Mouse (Mus musculus): ENCODE measurements around the gene Wnt3. TPM values are rescaled to one million over a fixed set of nuclear protein-coding genes. Genes with fewer than 3 reads are reported as not detected.

Gene Wnt3
- polyA plus RNA-seq, 1 experiment from 2014 or later: 4.0 TPM

GRCm38 (mm10) chr11:103764601-103765000 lies 9.3 kb upstream of the Wnt3 start:
- Histone ChIP-seq H3K9ac (ENCODE audit: low read depth, low read length) (no peak overlapping the region), H3K4me1 (ENCODE audit: control insufficient read depth, insufficient read depth, low read length) (no peaks in the 10 kb centered on the region), H3K4me2 (ENCODE audit: low read depth, low read length) (no peak overlapping the region), H3K36me3 (ENCODE audit: control insufficient read depth, insufficient read depth, low read length) (no peaks in the 10 kb centered on the region), H3K4me3 (ENCODE audit: low read depth, low read length) (no peak overlapping the region), H3K27ac (replicated peaks; ENCODE audit: low read depth, low read length) (no peak overlapping the region), H3K9me3 (ENCODE audit: control insufficient read depth, low read length) (no peaks in the 10 kb centered on the region), H3K27me3 (replicated peaks; ENCODE audit: control insufficient read depth, insufficient read depth, low read length) (peaks cover 14% of the 10 kb centered on the region)
- no peak for DNase-seq (ENCODE audit: low spot score)
- ATAC-seq (ENCODE audit: low read depth): no peak
- 42% methylated on average over 5 of the region's 6 CpGs for WGBS

GRCm38 (mm10) chr11:103765556-103766011 lies 8.4 kb upstream of the Wnt3 start:
- Histone ChIP-seq H3K36me3 (ENCODE audit: control insufficient read depth, insufficient read depth, low read length) (no peaks in the 10 kb centered on the region), H3K27ac (replicated peaks; ENCODE audit: low read depth, low read length) (no peak overlapping the region), H3K4me3 (ENCODE audit: low read depth, low read length) (no peak overlapping the region), H3K4me1 (ENCODE audit: control insufficient read depth, insufficient read depth, low read length) (no peaks in the 10 kb centered on the region), H3K9ac (ENCODE audit: low read depth, low read length) (no peak overlapping the region), H3K4me2 (ENCODE audit: low read depth, low read length) (no peak overlapping the region), H3K9me3 (ENCODE audit: control insufficient read depth, low read length) (no peaks in the 10 kb centered on the region), H3K27me3 (replicated peaks; ENCODE audit: control insufficient read depth, insufficient read depth, low read length) (peaks cover 22% of the 10 kb centered on the region)
- no peak for DNase-seq (ENCODE audit: low spot score)
- ATAC-seq (ENCODE audit: low read depth): no peak
- 16% methylated on average over 6 of the region's 6 CpGs for WGBS

GRCm38 (mm10) chr11:103771160-103771817 lies 2.7 kb upstream of the Wnt3 start:
- Histone ChIP-seq H3K36me3 (ENCODE audit: control insufficient read depth, insufficient read depth, low read length) (no peaks in the 10 kb centered on the region), H3K27me3 (replicated peaks; ENCODE audit: control insufficient read depth, insufficient read depth, low read length) (peaks cover 79% of the 10 kb centered on the region), H3K4me1 (ENCODE audit: control insufficient read depth, insufficient read depth, low read length) (peaks cover 11% of the 10 kb centered on the region; the same call in 1 of the 2 replicates), H3K9ac (ENCODE audit: low read depth, low read length) (no peak overlapping the region), H3K4me3 (ENCODE audit: low read depth, low read length) (no peak overlapping the region), H3K9me3 (ENCODE audit: control insufficient read depth, low read length) (no peaks in the 10 kb centered on the region), H3K4me2 (ENCODE audit: low read depth, low read length) (no peak overlapping the region; the same call in 1 of the 2 replicates), H3K27ac (replicated peaks; ENCODE audit: low read depth, low read length) (no peak overlapping the region)
- WGBS: 1% methylated on average over 19 of the region's 19 CpGs
- DNase-seq (ENCODE audit: low spot score) (peak; percentile 16), ATAC-seq (ENCODE audit: low read depth) (no peak)

GRCm38 (mm10) chr11:103772505-103773386 lies 1.2 kb upstream of the Wnt3 start:
- peak overlapping the region; percentile 39 for H3K4me3 ChIP-seq (ENCODE audit: low read depth, low read length)
- H3K4me2 ChIP-seq (ENCODE audit: low read depth, low read length): peak overlapping the region; percentile 63
- H3K36me3 ChIP-seq (ENCODE audit: control insufficient read depth, insufficient read depth, low read length): no peaks in the 10 kb centered on the region
- WGBS: 1% methylated on average over 23 of the region's 23 CpGs
- peak overlapping the region; percentile 19; the same call in 1 of the 2 replicates for H3K9ac ChIP-seq (ENCODE audit: low read depth, low read length)
- no peak overlapping the region for H3K27ac ChIP-seq (replicated peaks; ENCODE audit: low read depth, low read length)
- peaks cover 11% of the 10 kb centered on the region; the same call in 1 of the 2 replicates for H3K4me1 ChIP-seq (ENCODE audit: control insufficient read depth, insufficient read depth, low read length)
- H3K27me3 ChIP-seq (replicated peaks; ENCODE audit: control insufficient read depth, insufficient read depth, low read length): peaks cover 85% of the 10 kb centered on the region
- no peaks in the 10 kb centered on the region for H3K9me3 ChIP-seq (ENCODE audit: control insufficient read depth, low read length)
- DNase-seq (ENCODE audit: low spot score) (no peak), ATAC-seq (ENCODE audit: low read depth) (no peak)

- ATAC-seq (ENCODE audit: low read depth) (no peak), DNase-seq (ENCODE audit: low spot score) (no peak)
- H3K36me3 ChIP-seq (ENCODE audit: control insufficient read depth, insufficient read depth, low read length): no peaks in the 10 kb centered on the region
- peaks cover 11% of the 10 kb centered on the region; the same call in 1 of the 2 replicates for H3K4me1 ChIP-seq (ENCODE audit: control insufficient read depth, insufficient read depth, low read length)
- no peak overlapping the region for H3K27ac ChIP-seq (replicated peaks; ENCODE audit: low read depth, low read length)
- no peaks in the 10 kb centered on the region for H3K9me3 ChIP-seq (ENCODE audit: control insufficient read depth, low read length)
- H3K27me3 ChIP-seq (replicated peaks; ENCODE audit: control insufficient read depth, insufficient read depth, low read length): peaks cover 75% of the 10 kb centered on the region
- 3% methylated on average over 12 of the region's 19 CpGs for WGBS
- peak overlapping the region; percentile 63 for H3K4me2 ChIP-seq (ENCODE audit: low read depth, low read length)
- H3K9ac ChIP-seq (ENCODE audit: low read depth, low read length): peak overlapping the region; percentile 3; the same call in 1 of the 2 replicates
- H3K4me3 ChIP-seq (ENCODE audit: low read depth, low read length): peak overlapping the region; percentile 39
Observed at GRCm38 (mm10) chr11:103774228-103774530, 229 bp downstream of the Wnt3 start.

GRCm38 (mm10) chr11:103780152-103780551 lies 6.2 kb downstream of the Wnt3 start:
- no peak overlapping the region for H3K9ac ChIP-seq (ENCODE audit: low read depth, low read length)
- no peak overlapping the region for H3K27ac ChIP-seq (replicated peaks; ENCODE audit: low read depth, low read length)
- H3K4me2 ChIP-seq (ENCODE audit: low read depth, low read length): no peak overlapping the region
- WGBS: 55% methylated on average over 9 of the region's 9 CpGs
- DNase-seq (ENCODE audit: low spot score) (no peak), ATAC-seq (ENCODE audit: low read depth) (no peak)
- no peak overlapping the region for H3K4me3 ChIP-seq (ENCODE audit: low read depth, low read length)
- H3K27me3 ChIP-seq (replicated peaks; ENCODE audit: control insufficient read depth, insufficient read depth, low read length): peaks cover 17% of the 10 kb centered on the region
- no peaks in the 10 kb centered on the region for H3K4me1 ChIP-seq (ENCODE audit: control insufficient read depth, insufficient read depth, low read length)
- H3K9me3 ChIP-seq (ENCODE audit: control insufficient read depth, low read length): no peaks in the 10 kb centered on the region
- no peaks in the 10 kb centered on the region for H3K36me3 ChIP-seq (ENCODE audit: control insufficient read depth, insufficient read depth, low read length)

- no peak for ATAC-seq (ENCODE audit: low read depth)
- H3K27ac ChIP-seq (replicated peaks; ENCODE audit: low read depth, low read length): no peak overlapping the region
- no peak for DNase-seq (ENCODE audit: low spot score)
- no peak overlapping the region for H3K4me3 ChIP-seq (ENCODE audit: low read depth, low read length)
- H3K36me3 ChIP-seq (ENCODE audit: control insufficient read depth, insufficient read depth, low read length): no peaks in the 10 kb centered on the region
- H3K27me3 ChIP-seq (replicated peaks; ENCODE audit: control insufficient read depth, insufficient read depth, low read length): peaks cover 13% of the 10 kb centered on the region; the same call in 1 of the 2 replicates
- H3K9ac ChIP-seq (ENCODE audit: low read depth, low read length): no peak overlapping the region
- H3K9me3 ChIP-seq (ENCODE audit: control insufficient read depth, low read length): no peaks in the 10 kb centered on the region
- no peaks in the 10 kb centered on the region for H3K4me1 ChIP-seq (ENCODE audit: control insufficient read depth, insufficient read depth, low read length)
- 59% methylated on average over 5 of the region's 5 CpGs for WGBS
- no peak overlapping the region for H3K4me2 ChIP-seq (ENCODE audit: low read depth, low read length)
Observed at GRCm38 (mm10) chr11:103789951-103790350, 16.0 kb downstream of the Wnt3 start.

- Histone ChIP-seq H3K9ac (ENCODE audit: low read depth, low read length) (no peak overlapping the region), H3K9me3 (ENCODE audit: control insufficient read depth, low read length) (0 out of 2 replicates have a peak, but pooled peaks cover 4% of the 10 kb centered on the region), H3K27me3 (replicated peaks; ENCODE audit: control insufficient read depth, insufficient read depth, low read length) (peaks cover 12% of the 10 kb centered on the region), H3K4me2 (ENCODE audit: low read depth, low read length) (no peak overlapping the region), H3K27ac (replicated peaks; ENCODE audit: low read depth, low read length) (no peak overlapping the region), H3K4me3 (ENCODE audit: low read depth, low read length) (no peak overlapping the region), H3K36me3 (ENCODE audit: control insufficient read depth, insufficient read depth, low read length) (no peaks in the 10 kb centered on the region), H3K4me1 (ENCODE audit: control insufficient read depth, insufficient read depth, low read length) (no peaks in the 10 kb centered on the region)
- WGBS: 52% methylated on average over 9 of the region's 9 CpGs
- DNase-seq (ENCODE audit: low spot score) (peak; percentile 62), ATAC-seq (ENCODE audit: low read depth) (peak; percentile 18; the same call in 1 of the 2 replicates)
Observed at GRCm38 (mm10) chr11:103801128-103801527, 27.2 kb downstream of the Wnt3 start.

All from embryonic facial prominence, embryonic 14.5 days (tissue).